Mouse (Mus musculus) urinary bladder, adult 18-20 months (tissue): ENCODE data around the gene Cxcr5.
"Not testable (repeated sequence)": the region's sequence is repeated elsewhere in the genome, so short reads cannot be mapped to it uniquely, and the experiment has no call there.

Source experiments
- DNase-seq, 2 experiments: peaks; one replicate each; pipeline ENCODE4 v3.0.0; 2022; ENCODE audit warnings: low spot score in 2 of 2, mixed read lengths in 2 of 2

The Cxcr5 gene

DNA sequence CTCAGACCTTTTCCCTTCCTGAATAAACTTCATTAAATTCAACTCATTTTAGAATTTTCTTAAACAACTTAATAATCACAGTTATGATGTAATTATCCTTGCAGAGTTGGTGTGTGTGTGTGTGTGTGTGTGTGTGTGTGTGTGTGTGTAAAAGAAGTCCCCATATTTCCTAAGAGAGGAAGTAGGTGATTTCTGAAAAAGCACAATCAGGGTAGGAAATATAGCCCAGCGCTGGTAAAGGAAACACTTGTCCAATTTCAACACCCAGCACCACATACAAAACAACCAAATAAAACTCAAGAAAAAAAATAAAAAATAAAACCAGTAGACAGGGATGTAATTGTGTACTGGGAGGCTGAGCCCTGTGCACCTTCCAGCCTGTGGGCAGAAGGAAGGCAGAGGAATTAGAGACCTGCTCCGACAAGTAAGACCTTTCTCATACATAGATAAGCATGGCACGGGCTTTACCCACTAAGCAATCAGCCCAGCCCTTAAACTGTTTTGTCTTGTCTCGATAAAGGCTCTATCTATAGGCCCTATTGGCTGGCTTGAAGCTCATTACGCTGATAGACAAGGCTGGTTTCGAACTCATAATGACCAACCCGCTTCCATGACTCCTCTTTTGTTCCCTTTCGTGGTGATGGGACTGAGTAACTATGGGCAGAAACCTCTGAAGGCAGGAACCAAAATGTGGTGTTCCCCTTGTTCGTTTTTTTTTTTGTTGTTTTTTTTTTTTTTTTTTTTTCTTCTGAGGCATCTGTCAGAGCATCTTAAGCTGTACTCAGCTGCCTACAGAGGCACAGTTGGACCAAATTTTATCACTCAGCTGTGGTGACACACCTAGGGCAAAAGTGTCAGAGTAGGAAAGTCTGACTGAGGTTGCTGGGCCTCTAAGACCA is 25.8 kb upstream of the Cxcr5 start:
- DNase-seq = no peak

DNA sequence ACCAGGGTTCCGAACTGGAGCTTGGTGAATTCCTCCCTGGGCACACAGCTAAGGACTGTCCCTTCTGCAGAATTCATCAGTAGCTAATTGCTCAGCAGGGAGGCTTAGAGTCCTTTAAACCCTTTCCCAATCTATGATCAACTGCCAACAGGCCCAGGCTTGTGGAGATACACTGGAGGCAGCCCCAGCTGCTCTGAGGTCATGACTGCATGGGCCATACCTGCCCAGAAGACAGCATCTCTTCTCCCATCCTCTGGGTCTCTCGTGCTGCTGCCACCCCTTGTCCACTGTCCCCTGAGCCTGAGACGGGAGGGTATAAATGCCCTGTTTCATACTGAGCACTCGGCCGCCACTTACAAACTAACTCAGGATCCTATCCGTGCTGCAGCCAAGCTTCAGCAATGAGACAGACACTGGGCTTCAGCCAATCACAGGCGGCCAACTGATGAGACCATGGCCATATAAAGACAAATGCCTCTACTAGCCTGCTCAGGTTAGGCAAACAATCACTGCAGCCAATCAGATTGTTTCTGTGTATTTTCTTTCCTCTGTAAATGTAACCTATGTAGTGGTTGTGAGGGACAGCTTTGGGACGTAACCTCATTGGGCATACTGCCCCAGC is 25.1 kb upstream of the Cxcr5 start:
- peak in 1 of 2 experiments; percentile 50 for DNase-seq

DNA sequence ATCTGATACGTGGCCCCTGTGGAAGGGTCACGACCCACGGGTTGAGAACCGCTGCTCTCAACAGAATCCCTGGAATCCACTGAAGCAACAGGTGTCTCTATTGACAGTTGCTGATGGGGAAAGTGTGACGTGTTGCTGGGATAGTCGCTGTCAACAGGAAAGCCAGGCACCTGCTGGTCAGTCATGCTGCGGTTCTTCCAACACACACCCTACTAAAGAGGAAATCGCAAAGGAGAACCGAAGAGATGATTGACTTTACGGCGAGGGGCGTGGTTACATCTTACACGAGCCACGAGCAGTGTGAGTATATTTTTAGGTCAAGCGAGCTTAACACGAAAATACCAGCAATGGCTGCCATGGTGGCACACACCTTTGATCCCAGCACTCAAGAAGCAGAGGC is 20.7 kb upstream of the Cxcr5 start:
- no peak for DNase-seq

DNA sequence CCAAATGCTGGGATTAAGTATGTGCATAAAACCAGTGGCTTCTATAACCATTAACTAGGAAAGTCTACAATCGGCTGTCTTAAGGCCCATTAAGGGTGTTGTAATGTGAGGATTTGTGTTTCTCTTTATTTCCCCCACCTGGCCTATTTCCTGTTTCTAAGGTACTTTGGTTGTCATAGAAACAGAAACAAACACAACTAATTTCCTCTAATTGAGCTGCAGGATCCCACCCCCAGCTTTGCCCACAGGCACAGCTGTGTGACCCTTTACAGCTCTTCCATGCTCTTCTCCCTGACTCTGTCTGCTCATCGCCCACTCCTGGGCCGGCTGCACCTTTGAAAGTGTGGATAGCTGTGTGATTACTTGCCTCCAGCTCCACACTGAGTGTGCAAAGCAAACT is 19.7 kb upstream of the Cxcr5 start:
- DNase-seq = no peak

DNA sequence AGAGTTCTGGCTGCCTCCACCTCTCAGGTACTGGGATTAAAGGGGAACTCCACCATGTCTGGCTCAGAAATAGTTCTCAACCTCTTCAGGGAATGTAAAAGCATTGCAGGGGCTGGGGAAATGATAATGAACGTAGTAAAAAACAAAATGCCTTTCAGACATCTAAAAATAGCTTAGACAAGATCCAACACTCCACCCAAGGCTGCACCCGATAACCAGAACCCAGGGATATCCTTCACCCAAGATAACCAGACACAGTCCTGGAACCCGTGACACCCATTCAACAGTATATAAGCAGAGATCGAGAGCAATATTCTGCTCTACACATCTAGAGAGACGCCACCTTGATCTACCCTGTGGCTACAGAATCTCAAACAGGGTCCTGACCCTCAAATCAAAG is 18.4 kb upstream of the Cxcr5 start:
- DNase-seq = no peak

DNA sequence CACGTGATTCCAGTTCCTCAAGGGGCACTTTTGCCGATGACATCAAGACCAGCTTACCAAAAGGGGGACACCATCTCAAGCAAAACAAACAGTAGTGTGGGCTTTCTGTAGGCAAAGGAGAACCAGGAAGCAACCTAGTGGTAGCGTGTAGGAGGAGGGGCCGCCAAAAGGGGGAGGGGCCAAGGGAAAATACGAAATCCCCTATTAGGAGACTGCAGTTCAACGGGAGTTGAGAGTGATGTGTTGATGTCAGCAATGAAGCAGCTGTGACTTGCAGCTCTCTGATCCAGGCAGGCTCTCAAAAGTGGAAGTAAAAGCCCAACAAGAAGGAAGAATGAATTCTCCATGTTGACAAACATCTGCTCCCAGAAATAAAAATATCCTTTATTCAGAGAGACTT is 17.7 kb upstream of the Cxcr5 start:
- no peak for DNase-seq

DNA sequence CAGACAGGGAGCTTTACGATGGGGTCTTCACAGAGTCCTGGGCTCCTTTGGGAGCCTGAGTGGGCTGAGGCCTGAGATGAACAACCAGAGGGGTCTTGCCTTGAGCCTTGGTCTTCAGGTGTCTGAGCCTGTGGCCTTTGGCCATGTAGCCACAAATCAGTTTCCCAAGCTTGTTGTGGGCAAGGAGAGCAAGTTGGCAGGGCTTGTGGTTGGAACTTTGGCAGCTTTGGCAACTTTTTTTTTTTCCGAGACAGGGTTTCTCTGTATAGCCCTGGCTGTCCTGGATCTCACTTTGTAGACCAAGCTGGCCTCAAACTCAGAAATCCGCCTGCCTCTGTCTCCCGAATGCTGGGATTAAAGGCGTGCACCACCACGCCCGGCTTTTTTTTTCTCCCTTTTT is 14.4 kb upstream of the Cxcr5 start:
- not testable (repeated sequence) for DNase-seq

DNA sequence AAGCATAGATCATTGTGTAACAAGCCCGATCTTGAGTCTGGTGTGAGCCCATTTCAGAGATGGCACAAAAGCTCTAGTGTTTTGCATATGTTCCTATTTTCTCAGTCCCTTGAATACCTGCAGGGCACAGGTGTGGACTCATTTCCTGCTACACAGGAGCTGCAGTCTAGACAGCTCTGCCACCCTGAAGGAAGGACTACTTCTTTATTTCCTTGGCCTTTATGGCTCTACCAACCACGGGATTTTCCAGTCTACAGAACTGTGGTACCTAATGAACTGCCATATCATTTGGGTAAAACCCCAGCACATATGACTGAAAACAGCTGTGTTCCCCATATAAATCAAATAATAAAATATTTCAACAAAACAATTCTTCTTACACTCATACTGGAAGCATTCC is 13.4 kb upstream of the Cxcr5 start:
- DNase-seq = no peak

DNA sequence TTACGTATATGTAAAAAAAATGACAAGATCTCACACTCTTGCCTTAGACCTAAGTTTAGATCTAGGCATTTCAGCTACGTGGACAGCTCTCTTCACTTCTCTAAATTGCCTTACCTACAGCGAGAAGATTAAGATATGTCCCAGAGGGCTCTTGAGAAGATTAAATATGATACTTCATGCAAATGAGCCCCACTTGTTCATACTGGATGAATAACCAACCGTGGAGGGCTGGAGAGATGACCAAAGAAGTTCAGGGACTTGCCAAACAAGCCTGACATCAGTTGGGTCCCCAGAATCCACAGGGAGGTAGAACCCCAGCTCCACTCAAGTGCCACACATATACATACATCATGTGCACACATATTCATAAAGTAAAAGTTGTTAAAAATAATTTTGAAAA is 11.6 kb upstream of the Cxcr5 start:
- DNase-seq = no peak

DNA sequence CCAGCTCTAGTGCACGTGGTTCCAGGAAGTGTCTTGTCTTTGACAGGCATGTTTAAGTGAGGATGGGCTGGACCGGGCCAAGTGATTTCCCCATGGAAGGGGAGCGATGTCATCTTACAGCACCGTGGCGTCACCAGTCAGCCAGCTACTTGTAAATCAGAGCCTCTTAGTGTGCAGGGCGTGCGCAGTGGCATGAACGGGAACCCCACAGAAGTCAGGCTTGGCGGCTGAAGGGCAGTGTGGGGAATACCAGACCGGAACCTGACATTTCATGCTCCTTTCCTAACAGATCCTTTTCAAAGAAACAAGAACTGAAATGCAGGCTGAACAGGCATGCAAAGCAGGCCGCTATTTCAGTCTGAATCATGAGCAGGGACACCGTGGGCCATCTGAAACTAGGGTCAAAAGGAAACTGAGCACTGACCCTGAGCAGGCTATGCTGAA is 9.3 kb upstream of the Cxcr5 start:
- no peak for DNase-seq

DNA sequence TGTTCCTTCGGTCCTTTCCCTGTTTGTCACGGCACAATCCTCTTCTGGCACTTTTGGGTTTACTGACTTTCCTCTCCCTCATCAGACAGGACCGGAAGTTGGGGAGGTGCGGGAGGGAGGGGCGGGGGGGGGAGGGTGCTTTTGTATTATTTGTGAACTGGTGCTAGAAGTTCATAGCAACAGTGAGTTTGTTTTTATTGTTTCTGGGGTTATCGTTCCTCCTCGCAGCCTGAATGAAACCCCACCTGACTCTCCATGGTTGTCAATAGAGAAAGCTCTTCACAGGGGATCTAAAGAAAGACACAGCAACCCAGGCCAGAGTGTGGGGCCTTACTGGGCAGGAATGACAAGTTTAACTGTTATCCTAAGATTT is 6.4 kb upstream of the Cxcr5 start:
- no peak for DNase-seq

DNA sequence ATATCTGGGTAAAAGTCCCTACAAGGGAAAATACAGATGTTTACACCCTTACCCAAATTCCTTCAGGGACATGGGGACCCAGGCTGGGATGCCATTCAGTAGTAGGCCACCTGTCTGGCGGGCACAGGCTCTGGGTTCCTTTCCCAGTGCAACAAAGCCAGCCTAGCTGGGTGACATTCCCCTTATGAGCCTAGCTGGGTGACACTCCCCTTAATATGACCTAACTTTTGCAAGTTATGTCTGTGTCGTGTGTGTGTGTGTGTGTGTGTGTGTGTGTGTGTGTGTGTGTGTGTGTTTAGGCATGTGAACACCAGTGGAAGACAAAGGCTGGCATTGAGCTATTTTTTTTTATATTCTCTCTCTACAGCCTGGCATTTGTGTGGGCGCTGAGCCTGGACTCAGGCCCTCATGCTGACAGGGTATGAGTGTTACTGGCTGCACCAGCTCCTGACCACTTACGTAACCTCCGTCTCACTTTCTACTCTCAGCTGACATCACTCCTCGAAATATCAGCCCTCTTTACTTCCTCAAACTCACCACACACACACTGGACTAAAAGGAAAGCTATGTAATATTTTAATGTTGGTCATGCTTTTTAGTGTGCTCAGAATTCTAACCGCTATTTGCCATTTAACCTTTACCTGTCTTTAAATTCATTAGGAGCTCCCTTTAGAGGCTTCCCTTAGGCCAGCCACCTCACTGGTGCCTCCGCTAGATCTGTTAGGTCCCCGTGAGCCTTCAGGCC is 5.8 kb upstream of the Cxcr5 start:
- DNase-seq = peak in 1 of 2 experiments; percentile 13

DNA sequence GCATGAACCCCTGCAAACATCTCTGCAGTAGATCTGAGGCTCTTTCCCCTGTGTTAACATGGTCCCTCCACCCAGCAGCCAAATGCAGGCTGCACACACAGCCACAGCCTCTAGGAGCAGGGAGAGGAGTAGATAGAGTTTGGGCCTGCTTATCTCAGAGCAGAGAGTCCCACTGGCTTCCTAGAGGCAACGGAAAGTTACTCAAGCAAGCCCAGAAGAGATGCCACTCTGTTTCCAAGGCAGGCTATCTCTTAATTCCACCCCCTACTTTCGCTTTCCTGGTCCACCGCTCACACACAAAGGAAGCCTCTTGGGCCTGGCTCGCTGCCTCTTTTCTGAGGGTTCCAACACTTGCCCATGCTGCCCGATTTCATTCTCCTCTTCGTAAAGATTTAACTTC is 3.7 kb upstream of the Cxcr5 start:
- no peak for DNase-seq

DNA sequence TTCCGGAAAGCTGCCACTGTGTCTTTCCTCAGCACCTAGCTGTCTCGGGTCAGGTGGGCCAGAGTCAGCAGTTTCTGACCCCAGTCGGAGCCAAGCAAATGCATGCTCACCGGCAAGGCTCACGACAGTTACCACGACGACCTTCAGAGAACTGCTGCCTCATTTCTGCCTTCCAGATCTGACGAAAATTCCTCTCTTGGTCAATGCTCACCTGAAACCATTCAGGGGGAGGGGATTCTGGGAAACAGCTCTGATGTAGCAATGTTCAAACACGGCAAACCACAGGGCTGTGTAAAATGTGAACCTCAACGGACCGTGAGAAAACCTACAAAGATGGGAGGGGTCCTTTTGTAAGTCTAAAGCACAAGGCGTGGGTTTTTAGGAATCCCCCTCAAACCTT is 1.3 kb upstream of the Cxcr5 start:
- no peak for DNase-seq

DNA sequence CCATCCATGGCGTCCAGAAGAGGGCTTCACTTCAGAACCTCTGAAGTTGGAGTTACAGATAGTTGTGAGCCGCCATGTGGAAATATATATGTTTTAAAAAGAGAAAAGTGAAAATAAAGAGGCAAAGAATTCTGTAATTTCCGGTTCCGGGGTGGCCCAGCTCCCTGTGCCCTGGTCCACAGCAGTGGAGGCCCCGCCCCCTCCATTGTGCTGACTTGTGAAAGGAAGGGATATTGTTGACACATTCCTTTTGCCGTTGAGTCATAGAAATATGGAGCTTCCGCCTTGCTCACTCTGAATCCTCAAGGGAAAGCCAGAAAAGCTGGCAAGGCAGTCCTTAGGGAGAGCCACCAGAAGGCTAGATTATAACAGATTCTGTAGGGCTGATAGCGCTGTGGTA is 9.5 kb downstream of the Cxcr5 start:
- peak; percentile 37 to 62 for DNase-seq

DNA sequence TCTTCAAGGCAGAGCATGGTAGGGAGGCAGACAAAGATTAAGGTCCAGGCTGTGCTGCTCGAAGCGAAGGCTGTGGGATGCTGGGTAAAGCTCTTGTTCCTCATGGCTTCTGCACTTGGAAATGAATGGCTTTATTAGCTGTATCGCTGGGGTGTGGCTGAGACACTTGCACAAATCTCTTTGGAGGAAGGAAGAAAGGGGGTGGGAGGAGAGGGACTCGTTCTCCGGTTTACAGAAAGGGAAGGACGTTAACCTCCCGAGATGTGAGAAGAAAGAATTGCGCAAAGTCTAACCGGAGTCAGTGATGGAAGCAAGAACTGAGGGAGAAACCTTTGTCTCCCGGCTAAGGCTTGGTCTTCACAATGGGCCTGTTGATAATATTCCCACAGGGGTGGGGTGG is 10.5 kb downstream of the Cxcr5 start:
- DNase-seq = no peak

DNA sequence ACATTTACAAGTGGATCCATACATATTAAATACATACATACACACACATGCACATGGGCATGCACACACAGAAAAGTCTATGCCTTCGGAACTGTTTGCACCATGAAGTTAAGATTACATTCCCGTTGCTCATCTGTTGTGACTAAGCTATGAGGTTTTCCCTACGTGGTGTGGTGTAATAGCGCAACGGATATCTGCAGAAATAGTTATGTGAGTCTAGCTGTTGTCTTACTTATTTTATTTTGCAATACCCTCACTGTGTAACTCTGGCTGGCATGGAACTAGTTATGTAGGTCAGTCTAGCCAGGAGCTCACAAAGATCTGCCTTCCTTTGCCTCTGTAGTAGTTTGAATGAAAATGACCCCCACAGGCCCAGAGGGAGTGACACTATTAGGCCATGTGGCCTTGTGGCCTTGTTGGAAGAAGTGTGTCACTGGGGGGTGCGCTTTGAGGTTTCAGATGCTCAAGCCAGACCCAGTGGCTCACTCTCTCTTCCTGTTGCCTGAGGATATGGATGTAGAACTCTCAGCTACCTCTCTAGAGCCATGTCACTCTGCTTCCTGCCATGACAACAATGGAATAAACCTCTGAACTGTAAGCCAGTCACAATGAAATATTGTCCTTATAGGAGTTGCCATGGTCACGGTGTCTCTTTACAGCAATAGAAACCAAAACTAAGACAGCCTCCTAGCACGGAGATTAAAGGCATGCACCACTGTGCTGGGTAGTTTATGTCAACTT is 13.1 kb downstream of the Cxcr5 start:
- DNase-seq = no peak

DNA sequence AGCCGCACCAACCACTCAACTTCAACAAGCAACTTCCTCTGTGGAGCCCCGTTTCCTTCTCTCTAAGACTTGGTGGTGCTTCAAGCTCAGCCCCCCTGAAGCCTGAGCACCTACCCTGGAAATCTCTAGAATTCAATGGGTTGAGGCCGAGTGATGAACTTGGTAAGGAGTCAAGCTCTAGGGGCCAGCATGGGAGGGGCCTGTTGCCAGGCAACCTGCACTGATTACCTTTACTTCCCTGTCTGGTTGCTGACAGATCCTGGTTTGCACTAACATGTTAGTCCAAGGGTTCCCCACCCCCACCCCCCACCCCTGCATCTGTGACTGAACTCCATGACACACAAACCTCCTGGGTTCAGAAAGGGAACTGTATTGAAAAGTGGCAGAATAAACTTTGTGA is 16.7 kb downstream of the Cxcr5 start:
- no peak for DNase-seq

DNA sequence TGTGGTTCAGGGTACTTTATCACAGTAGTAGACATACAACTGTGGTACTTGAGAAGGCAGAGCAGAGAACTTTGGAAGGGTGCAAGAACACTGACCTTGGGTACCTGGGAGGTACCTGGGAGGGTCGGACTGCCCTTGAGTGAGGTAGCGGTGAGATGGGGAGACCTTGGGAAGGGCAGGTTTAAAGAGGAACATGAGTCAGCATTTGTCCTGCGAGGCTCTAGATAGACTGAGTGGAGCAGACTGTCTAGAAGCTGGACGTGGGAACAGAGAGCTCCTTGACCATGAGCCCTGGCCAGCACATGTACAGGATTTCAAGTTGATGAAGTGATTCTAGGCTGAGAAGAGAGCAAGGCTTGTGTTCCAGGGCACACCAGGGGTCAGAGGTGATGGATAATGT is 19.3 kb downstream of the Cxcr5 start:
- no peak for DNase-seq

DNA sequence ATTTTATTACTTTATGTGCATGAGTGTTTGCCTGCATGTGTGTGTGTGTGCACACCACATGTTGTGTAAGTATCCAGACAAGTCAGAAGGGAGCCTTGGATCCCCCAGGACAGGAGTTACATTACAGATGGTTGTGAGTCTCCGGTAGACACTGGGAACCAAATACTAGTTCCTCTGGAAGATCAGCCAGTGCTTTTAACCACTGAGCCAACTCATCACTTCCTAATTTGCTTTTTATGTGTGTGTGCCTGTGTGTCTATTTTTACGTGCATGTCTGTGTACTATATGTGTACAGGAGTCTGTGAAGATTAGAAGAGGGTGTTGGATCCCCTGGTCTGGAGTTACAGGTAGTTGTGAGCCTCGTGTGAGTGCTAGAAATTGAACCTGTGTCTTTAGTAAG is 21.0 kb downstream of the Cxcr5 start:
- DNase-seq = no peak

DNA sequence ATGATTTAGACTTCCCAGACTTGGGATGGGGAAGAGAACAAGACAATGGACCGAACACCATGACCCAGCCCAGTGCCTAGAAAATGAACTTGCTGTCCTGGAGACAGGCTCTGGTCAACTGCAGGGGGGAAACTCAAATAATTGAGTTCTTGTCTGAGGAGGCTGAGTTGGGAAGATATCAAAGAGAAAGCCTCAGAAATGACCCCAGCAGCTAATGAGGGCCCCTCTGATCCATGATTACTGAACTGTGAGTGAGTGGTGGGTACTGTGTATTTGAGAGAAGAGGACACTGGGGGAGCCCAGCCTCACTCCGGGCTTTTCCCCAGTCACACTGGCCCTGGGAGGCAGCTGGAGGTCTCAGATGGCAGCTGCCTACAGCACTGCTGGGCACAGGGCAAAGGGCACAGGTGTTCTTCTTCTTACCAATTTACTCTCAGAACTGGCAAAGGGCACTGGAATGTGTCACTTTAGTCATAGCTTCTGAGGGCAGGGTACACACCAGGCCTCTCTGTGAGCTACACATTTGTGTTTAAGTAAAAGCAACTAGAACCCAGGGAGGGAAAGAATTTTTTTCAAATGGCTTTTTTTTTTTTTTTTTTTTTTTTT is 21.8 kb downstream of the Cxcr5 start:
- DNase-seq = no peak
